Mouse (Mus musculus) liver, embryonic 14.5 days (tissue): ENCODE results near the gene Il34. TPM values are rescaled to one million over a fixed set of nuclear protein-coding genes. Genes with fewer than 3 reads are reported as not detected.
A peak's percentile ranks its signal among the peaks of the same experiment; 100 is the strongest.

Experiments used
- ATAC-seq: fragments of 200-750 bp; cut with Nextera tagmentation; 2 replicates; pipeline ENCODE4 v1.8.0; 2017; ENCODE audit warnings: moderate number of reproducible peaks, mild to moderate bottlenecking, moderate library complexity; ENCODE audit not compliant: insufficient read depth
- DNase-seq, 3 experiments: peaks; one replicate each; pipeline ENCODE4 v3.0.0-alpha.2; 2012 to 2013; ENCODE audit warnings: low read depth in 3 of 3, low spot score in 3 of 3
- H3K27ac ChIP-seq: fragments of 300-500 bp; sonication (generic); 2 replicates; pipeline ENCODE4 v1.5.1; 2014; ENCODE audit warnings: moderate library complexity, mild to moderate bottlenecking, control low read depth, inconsistent platforms
- H3K27me3 ChIP-seq: fragments of 300-500 bp; sonication (generic); 2 replicates; pipeline ENCODE4 v1.6.1; 2014; ENCODE audit warnings: mild to moderate bottlenecking, low read length, moderate library complexity; ENCODE audit not compliant: control insufficient read depth, insufficient read depth
- H3K36me3 ChIP-seq: fragments of 300-500 bp; sonication (generic); replicated peaks from 2 replicates; pipeline ENCODE4 v1.6.1; 2014; ENCODE audit warnings: low read depth; ENCODE audit not compliant: control insufficient read depth, insufficient read depth
- H3K4me1 ChIP-seq, 2 experiments: fragments of 200-500 bp in 1 of 2; fragments of 300-500 bp in 1 of 2; sonication (generic) in 1 of 2; replicated peaks; 2 replicates each; pipeline ENCODE4 v1.6.1; 2012 to 2014; ENCODE audit warnings: antibody characterized with exemption in 1 of 2, inconsistent platforms in 1 of 2, low read length in 1 of 2; ENCODE audit not compliant: control insufficient read depth in 2 of 2, insufficient read depth in 2 of 2
- H3K4me2 ChIP-seq: fragments of 300-500 bp; sonication (generic); 2 replicates; pipeline ENCODE4 v1.6.1; 2014; ENCODE audit warnings: low read depth, mild to moderate bottlenecking, control low read depth, moderate library complexity
- H3K4me3 ChIP-seq, 2 experiments: fragments of 200-500 bp in 1 of 2; fragments of 300-500 bp in 1 of 2; sonication (generic) in 1 of 2; 2 replicates each; pipeline ENCODE4 v1.5.1; 2012 to 2014; ENCODE audit warnings: low read depth in 2 of 2, low read length in 2 of 2, mild to moderate bottlenecking in 2 of 2, control low read depth in 1 of 2, inconsistent platforms in 1 of 2, moderate library complexity in 1 of 2; ENCODE audit not compliant: insufficient read depth in 1 of 2
- H3K9ac ChIP-seq: fragments of 300-500 bp; sonication (generic); replicated peaks from 2 replicates; pipeline ENCODE4 v1.6.1; 2014; ENCODE audit warnings: mild to moderate bottlenecking, control low read depth, moderate library complexity
- H3K9me3 ChIP-seq: fragments of 300-500 bp; sonication (generic); 2 replicates; pipeline ENCODE4 v1.6.1; 2016; ENCODE audit warnings: low read length, mixed read lengths; ENCODE audit not compliant: control insufficient read depth
- CTCF ChIP-seq: IDR thresholded peaks from 2 replicates; pipeline ENCODE4 v1.5.1; 2016; ENCODE audit warnings: antibody characterized with exemption, low read depth, control low read depth
- EP300 ChIP-seq: IDR thresholded peaks from 2 replicates; pipeline ENCODE4 v1.6.1; 2016; ENCODE audit warnings: antibody characterized with exemption, low read depth
- WGBS: fragments of 180-500 bp; shearing (Covaris S2); extraction: QIAGEN DNeasy Blood & Tissue Kit; methylation state at CpG from one replicate; pipeline ENCODE4 v1.1.7; 2014; ENCODE audit not compliant: insufficient replicate concordance; 5-methylcytosine and 5-hydroxymethylcytosine counted together
- polyA plus RNA-seq, 2 experiments: library from polyadenylated mRNA; depleted of rRNA in 1 of 2; stranded (reverse) in 1 of 2; unstranded in 1 of 2; fragments of >200 nt; fragmentation: Nextera tagmentation in 1 of 2; extraction: Ambion mirVana in 1 of 2; gene quantifications; 2 replicates each; pipeline versions ENCODE4 v1.2.1 to v1.2.3; 2012 to 2014

Gene Il34
- polyA plus RNA-seq, 2 experiments: not detected

- H3K4me2 ChIP-seq: no peak overlapping the region
- WGBS: 72% methylated on average over 7 of the region's 7 CpGs
- no peak overlapping the region for H3K4me3 ChIP-seq
- H3K27ac ChIP-seq: no peak overlapping the region
- no peaks in the 10 kb centered on the region for H3K4me1 ChIP-seq
- TF ChIP-seq CTCF (no peak), EP300 (no peak)
- 0 out of 2 replicates have a peak, but pooled peaks cover 3% of the 10 kb centered on the region for H3K36me3 ChIP-seq
- DNase-seq: no peak
- no peak overlapping the region for H3K9ac ChIP-seq
- H3K9me3 ChIP-seq: no peaks in the 10 kb centered on the region
- no peak for ATAC-seq
- no peaks in the 10 kb centered on the region for H3K27me3 ChIP-seq
These were observed 92.7 kb downstream of the Il34 start for GRCm38 (mm10) chr8:110713073-110713472.

GRCm38 (mm10) chr8:110711271-110711934, 94.3 kb downstream of the Il34 start:
- Histone ChIP-seq H3K36me3 (0 out of 2 replicates have a peak, but pooled peaks cover 3% of the 10 kb centered on the region), H3K4me1 (no peaks in the 10 kb centered on the region), H3K9me3 (no peaks in the 10 kb centered on the region), H3K27ac (no peak overlapping the region), H3K27me3 (no peaks in the 10 kb centered on the region), H3K9ac (no peak overlapping the region), H3K4me3 (no peak overlapping the region), H3K4me2 (no peak overlapping the region)
- DNase-seq: no peak
- 60% methylated on average over 13 of the region's 13 CpGs for WGBS
- no peak for TF ChIP-seq EP300
- peak; percentile 14; the same call in 1 of the 2 replicates for TF ChIP-seq CTCF
- 0 out of 2 replicates have a peak, but pooled peaks have one; percentile 27 for ATAC-seq

- Histone ChIP-seq H3K27ac (no peak overlapping the region), H3K4me2 (no peak overlapping the region), H3K4me3 (no peak overlapping the region), H3K9ac (no peak overlapping the region), H3K36me3 (0 out of 2 replicates have a peak, but pooled peaks cover 3% of the 10 kb centered on the region), H3K27me3 (no peaks in the 10 kb centered on the region), H3K4me1 (no peaks in the 10 kb centered on the region), H3K9me3 (no peaks in the 10 kb centered on the region)
- 71% methylated on average over 3 of the region's 3 CpGs for WGBS
- TF ChIP-seq CTCF: no peak
- no peak for TF ChIP-seq EP300
- DNase-seq (no peak), ATAC-seq (no peak)
These were observed 95.1 kb downstream of the Il34 start for GRCm38 (mm10) chr8:110710593-110710992.

- ATAC-seq (no peak), DNase-seq (no peak)
- WGBS: 84% methylated on average over 11 of the region's 11 CpGs
- H3K9me3 ChIP-seq: no peaks in the 10 kb centered on the region
- no peaks in the 10 kb centered on the region for H3K27me3 ChIP-seq
- H3K36me3 ChIP-seq: 0 out of 2 replicates have a peak, but pooled peaks cover 3% of the 10 kb centered on the region
- no peak overlapping the region for H3K27ac ChIP-seq
- H3K4me3 ChIP-seq: no peak overlapping the region
- TF ChIP-seq EP300 (no peak), CTCF (no peak)
- H3K4me2 ChIP-seq: no peak overlapping the region
- H3K9ac ChIP-seq: no peak overlapping the region
- no peaks in the 10 kb centered on the region for H3K4me1 ChIP-seq
These were observed 97.3 kb downstream of the Il34 start for GRCm38 (mm10) chr8:110708429-110708828.

GRCm38 (mm10) chr8:110706288-110706870, 99.3 kb downstream of the Il34 start:
- no peak overlapping the region for H3K27ac ChIP-seq
- ATAC-seq: no peak
- 0 out of 2 replicates have a peak, but pooled peaks cover 3% of the 10 kb centered on the region for H3K36me3 ChIP-seq
- 70% methylated on average over 3 of the region's 3 CpGs for WGBS
- TF ChIP-seq EP300: no peak
- no peak for TF ChIP-seq CTCF
- H3K9me3 ChIP-seq: no peaks in the 10 kb centered on the region
- no peaks in the 10 kb centered on the region for H3K4me1 ChIP-seq
- DNase-seq: no peak
- no peaks in the 10 kb centered on the region for H3K27me3 ChIP-seq
- H3K9ac ChIP-seq: no peak overlapping the region
- no peak overlapping the region for H3K4me2 ChIP-seq
- no peak overlapping the region for H3K4me3 ChIP-seq
